Comparison of ENCODE assay signal across 20 mouse cellular contexts in the genomic region with DNA sequence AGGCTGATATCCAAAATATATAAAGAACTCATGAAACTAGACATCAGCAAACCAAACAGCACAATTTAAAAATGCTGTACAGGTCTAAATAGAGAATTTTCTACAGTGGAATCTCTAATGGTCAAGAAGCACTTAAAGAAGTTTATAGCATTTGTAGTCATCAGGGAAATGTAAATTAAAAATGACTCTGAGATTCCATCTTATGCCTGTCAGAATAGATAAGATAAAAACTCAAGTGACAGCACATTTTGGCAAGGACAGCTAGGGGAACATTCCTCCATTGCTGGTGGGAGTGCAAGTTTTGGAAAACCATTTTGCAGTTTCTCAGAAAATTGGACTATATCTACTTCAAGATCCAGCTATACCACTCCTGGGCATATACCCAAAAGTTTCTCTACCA. TPM values are rescaled to one million over a fixed set of nuclear protein-coding genes. Genes with fewer than 3 reads are reported as not detected.
DNase-seq lines count a peak whose midpoint lies in the region; ATAC-seq and TF ChIP-seq lines count a peak whose summit lies in the region.
"Had no signal": no experiment of that assay in that cellular context is flagged by ENCODE, and none has a peak within 500 bp of the region (broad histone marks: within the 10 kb centered on the region; RNA-seq: fewer than 3 reads in every experiment).

No protein-coding gene starts in this region.

- H3K9ac ChIP-seq in midbrain, embryonic 11.5 days (ENCODE audit: low read length), result no peak overlapping the region
- no peak overlapping the region for H3K9ac ChIP-seq in midbrain, embryonic 16.5 days (ENCODE audit: low read depth, low read length)
- H3K9ac ChIP-seq in MEL (ENCODE audit: control insufficient read depth, low read depth, low read length, poor library complexity, severe bottlenecking), result no peak overlapping the region

- peak; percentile 24 to 50; a peak in 2 of 4 replicates for TF ChIP-seq EP300 in MEL (IDR thresholded peaks at IDR 0.05; ENCODE audit: low read depth in 1 of 2, low read length in 2 of 2)

- H3K36me3 ChIP-seq in midbrain, embryonic 11.5 days (ENCODE audit: control insufficient read depth, insufficient read depth, low read length), result no peaks in the 10 kb centered on the region
- H3K36me3 ChIP-seq in midbrain, embryonic 16.5 days (ENCODE audit: control insufficient read depth, insufficient read depth, low read length), result no peaks in the 10 kb centered on the region
- peaks cover 0 to 48% of the 10 kb centered on the region in 2 experiments; a peak in 2 of 4 replicates for H3K36me3 ChIP-seq in MEL (ENCODE audit: control insufficient read depth in 1 of 2, insufficient read depth in 2 of 2, low read length in 2 of 2)
- H3K36me3 ChIP-seq: G1E had no signal

- H3K4me3 ChIP-seq in midbrain, embryonic 11.5 days (ENCODE audit: low read depth, low read length), result no peak overlapping the region
- no peak overlapping the region for H3K4me3 ChIP-seq in midbrain, embryonic 16.5 days (ENCODE audit: low read depth, low read length)
- H3K4me3 ChIP-seq in MEL (ENCODE audit: control insufficient read depth in 1 of 2, insufficient read depth in 1 of 2, low read depth in 2 of 2, low read length in 2 of 2), result no peak overlapping the region

- H3K27ac ChIP-seq in midbrain, embryonic 11.5 days (ENCODE audit: low read depth, low read length), result no peak overlapping the region
- H3K27ac ChIP-seq in midbrain, embryonic 16.5 days (ENCODE audit: low read length), result no peak overlapping the region
- no peak overlapping the region; the same call in 1 of the 2 replicates for H3K27ac ChIP-seq in MEL (ENCODE audit: control insufficient read depth, low read depth, low read length)

- no peak for TF ChIP-seq POLR2A in MEL (IDR thresholded peaks at IDR 0.05; ENCODE audit: control insufficient read depth in 1 of 2, insufficient read depth in 1 of 2, low read depth in 1 of 2, low read length in 2 of 2, poor library complexity in 1 of 2)

- peak; percentile 28 for DNase-seq in midbrain, embryonic 11.5 days (ENCODE audit: low spot score, missing footprints)
- DNase-seq in MEL (ENCODE audit: low read depth, low spot score), result no peak
- DNase-seq: adrenal gland, adult 2 months; adrenal gland, adult 8-10 months; adrenal gland, postnatal 10 days; adrenal gland, postnatal 14 days; adrenal gland, postnatal 25 days; adrenal gland, postnatal 36 days; B cell, adult 2 months; cerebellum, adult 11 months; cerebellum, adult 11-12 months; cerebellum, adult 18-20 months; cerebellum, adult 2 months had no signal

- TF ChIP-seq CTCF in MEL (IDR thresholded peaks at IDR 0.05 in 2 of 3, conservative IDR thresholded peaks at IDR 0.05 in 1 of 3; ENCODE audit: control insufficient read depth in 1 of 3, insufficient read depth in 1 of 3, low read depth in 2 of 3, low read length in 3 of 3, poor library complexity in 1 of 3, severe bottlenecking in 1 of 3), result no peak

- H3K9me3 ChIP-seq in midbrain, embryonic 11.5 days (ENCODE audit: control insufficient read depth, low read length), result no peaks in the 10 kb centered on the region
- H3K9me3 ChIP-seq in midbrain, embryonic 16.5 days (replicated peaks; ENCODE audit: control insufficient read depth, low read length, poor library complexity, severe bottlenecking), result no peaks in the 10 kb centered on the region
- H3K9me3 ChIP-seq in MEL (replicated peaks; ENCODE audit: insufficient read depth, low read length), result no peaks in the 10 kb centered on the region
- H3K9me3 ChIP-seq: G1E had no signal

- no peak for TF ChIP-seq RAD21 in MEL (IDR thresholded peaks at IDR 0.05; ENCODE audit: low read depth, low read length)

- H3K4me1 ChIP-seq in midbrain, embryonic 11.5 days (ENCODE audit: control insufficient read depth, insufficient read depth, low read length), result no peaks in the 10 kb centered on the region
- H3K4me1 ChIP-seq in midbrain, embryonic 16.5 days (ENCODE audit: control insufficient read depth, insufficient read depth, low read length), result no peaks in the 10 kb centered on the region
- H3K4me1 ChIP-seq in MEL (ENCODE audit: control insufficient read depth in 1 of 2, insufficient read depth in 2 of 2, low read length in 2 of 2), result peaks cover 26 to 39% of the 10 kb centered on the region in 2 experiments

- ATAC-seq in midbrain, embryonic 11.5 days (ENCODE audit: low FRiP score), result no peak
- no peak for ATAC-seq in midbrain, embryonic 16.5 days
- ATAC-seq in granulocyte monocyte progenitor cell, adult 5-6 weeks (replicated peaks; ENCODE audit: poor library complexity, severe bottlenecking), result no peak
- ATAC-seq: activated CD4-positive, CD25-positive, alpha-beta regulatory T cell, adult 4 months; CD4-positive, CD25-positive, alpha-beta regulatory T cell, adult 4 months; Patski had no signal

- H3K79me2 ChIP-seq in MEL (ENCODE audit: control insufficient read depth, insufficient read depth, low read length, poor library complexity), result no peaks in the 10 kb centered on the region

- H3K27me3 ChIP-seq in midbrain, embryonic 11.5 days (ENCODE audit: control insufficient read depth, insufficient read depth, low read length), result no peaks in the 10 kb centered on the region
- no peaks in the 10 kb centered on the region for H3K27me3 ChIP-seq in midbrain, embryonic 16.5 days (ENCODE audit: control insufficient read depth, insufficient read depth, low read depth, low read length)
- no peaks in the 10 kb centered on the region for H3K27me3 ChIP-seq in MEL (ENCODE audit: control insufficient read depth in 1 of 2, insufficient read depth in 2 of 2, low read length in 2 of 2)
- H3K27me3 ChIP-seq: CH12.LX, Patski had no signal

- no peak overlapping the region for H3K4me2 ChIP-seq in midbrain, embryonic 11.5 days
- H3K4me2 ChIP-seq in midbrain, embryonic 16.5 days (ENCODE audit: low read length), result no peak overlapping the region

TF ChIP-seq in MEL, 35 proteins besides CTCF, POLR2A, EP300 and RAD21:
- no peak for TF ChIP-seq POLR2AphosphoS2 (IDR thresholded peaks at IDR 0.05; ENCODE audit: low read length)
- no peak for TF ChIP-seq MYB (IDR thresholded peaks at IDR 0.05; ENCODE audit: low read depth, low read length)
- no peak for TF ChIP-seq ZC3H11A (IDR thresholded peaks at IDR 0.05; ENCODE audit: low read depth, low read length)
- TF ChIP-seq GATA1 (IDR thresholded peaks at IDR 0.05; ENCODE audit: low read depth, low read length), result peak; percentile 57
- no peak for TF ChIP-seq E2F4 (IDR thresholded peaks at IDR 0.05; ENCODE audit: borderline replicate concordance, low read depth, low read length)

RNA-seq across cellular contexts. Expression of a gene that starts 8.3 kb away (rescaled TPM):
- 1.9 and 2.3 TPM in 2 replicates for polyA plus RNA-seq in midbrain, embryonic 11.5 days (2014; fragmentation: Nextera tagmentation; extraction: Ambion mirVana)
- polyA plus RNA-seq in midbrain, embryonic 16.5 days (2015; fragmentation: Nextera tagmentation; extraction: Ambion mirVana), result 0.86 and 1.1 TPM in 2 replicates
- 11.2 and 11.4 TPM in 2 replicates for total RNA-seq in MEL (2012; rRNA removed)
- polyA plus RNA-seq in MEL (2012; ENCODE audit: insufficient read depth in 1 of 2, insufficient read length in 2 of 2, low read depth in 1 of 2, low replicate concordance in 2 of 2, missing spikeins in 1 of 2), result 10 to 100 TPM in 1 of 2 experiments, not detected in 1; 19.9 TPM
- total RNA-seq in granulocyte monocyte progenitor cell, adult 5-6 weeks (2014; fragmentation: Nextera tagmentation), result 28.2 and 45.6 TPM in 2 replicates
- total RNA-seq in granulocyte monocyte progenitor cell, adult 5-6 weeks (2017), result 32.4 and 46.0 TPM in 2 replicates
- total RNA-seq: CH12.LX, G1E had no signal
- polyA plus RNA-seq: activated CD4-positive, CD25-positive, alpha-beta regulatory T cell, adult 4 months; CD4-positive, CD25-positive, alpha-beta regulatory T cell, adult 4 months had no signal
